Mouse (Mus musculus): ENCODE results near the gene Olfr557. TPM values are rescaled to one million over a fixed set of nuclear protein-coding genes. Genes with fewer than 3 reads are reported as not detected.

Olfr557 gene
- polyA plus RNA-seq (2015; fragmentation: Nextera tagmentation; extraction: Ambion mirVana): not detected in 2 replicates

- no peaks in the 10 kb centered on the region for H3K9me3 ChIP-seq
- H3K36me3 ChIP-seq: no peaks in the 10 kb centered on the region
- no peak within 1 kb of the TSS for H3K9ac ChIP-seq (replicated peaks)
- no peak within 1 kb of the TSS for H3K27ac ChIP-seq
- 83% methylated on average over 5 of the region's 5 CpGs for WGBS
- H3K4me1 ChIP-seq (replicated peaks): no peaks in the 10 kb centered on the region
- ATAC-seq: no peak
- no peak within 1 kb of the TSS for H3K4me3 ChIP-seq (replicated peaks)
- H3K27me3 ChIP-seq: no peaks in the 10 kb centered on the region
- no peak within 1 kb of the TSS for H3K4me2 ChIP-seq (replicated peaks)
Measured at GRCm38 (mm10) chr7:102695358-102696125, at the start of gene Olfr557. Gene Olfr557, plus strand, starts transcription at chr7:102695910.

GRCm38 (mm10) chr7:102658523-102658922 is 37.2 kb upstream of the Olfr557 start, which contains the start of gene Olfr555:
Gene Olfr555, plus strand, starts transcription at chr7:102658823.
- Histone ChIP-seq H3K36me3 (no peaks in the 10 kb centered on the region), H3K4me2 (replicated peaks) (no peak within 1 kb of the TSS), H3K9ac (replicated peaks) (no peak within 1 kb of the TSS), H3K9me3 (no peaks in the 10 kb centered on the region), H3K4me1 (replicated peaks) (no peaks in the 10 kb centered on the region), H3K4me3 (replicated peaks) (no peak within 1 kb of the TSS), H3K27me3 (no peaks in the 10 kb centered on the region), H3K27ac (no peak within 1 kb of the TSS)
- no peak for ATAC-seq
- 79% methylated on average over 1 of the region's 1 CpGs for WGBS

- WGBS: 46% methylated on average over 3 of the region's 3 CpGs
- H3K9me3 ChIP-seq: no peaks in the 10 kb centered on the region
- no peaks in the 10 kb centered on the region for H3K4me1 ChIP-seq (replicated peaks)
- H3K27me3 ChIP-seq: no peaks in the 10 kb centered on the region
- no peak within 1 kb of the TSS for H3K4me2 ChIP-seq (replicated peaks)
- no peak within 1 kb of the TSS for H3K27ac ChIP-seq
- no peaks in the 10 kb centered on the region for H3K36me3 ChIP-seq
- H3K9ac ChIP-seq (replicated peaks): no peak within 1 kb of the TSS
- no peak for ATAC-seq
- H3K4me3 ChIP-seq (replicated peaks): no peak within 1 kb of the TSS
Measured at GRCm38 (mm10) chr7:102664599-102664998, 31.1 kb upstream of the Olfr557 start, which contains the start of gene Olfr556. Gene Olfr556, plus strand, starts transcription at chr7:102664899.

GRCm38 (mm10) chr7:102665378-102665777 is 30.3 kb upstream of the Olfr557 start:
- H3K9me3 ChIP-seq: no peaks in the 10 kb centered on the region
- no peak overlapping the region for H3K27ac ChIP-seq
- H3K36me3 ChIP-seq: no peaks in the 10 kb centered on the region
- no peak overlapping the region for H3K4me2 ChIP-seq (replicated peaks)
- no peak overlapping the region for H3K9ac ChIP-seq (replicated peaks)
- no peaks in the 10 kb centered on the region for H3K4me1 ChIP-seq (replicated peaks)
- WGBS: 47% methylated on average over 2 of the region's 2 CpGs
- no peak for ATAC-seq
- H3K4me3 ChIP-seq (replicated peaks): no peak overlapping the region
- no peaks in the 10 kb centered on the region for H3K27me3 ChIP-seq

GRCm38 (mm10) chr7:102676225-102676624 is 19.5 kb upstream of the Olfr557 start:
- H3K36me3 ChIP-seq: no peaks in the 10 kb centered on the region; the same call in 1 of the 2 replicates
- no peak overlapping the region for H3K4me3 ChIP-seq (replicated peaks)
- 85% methylated on average over 2 of the region's 2 CpGs for WGBS
- H3K4me1 ChIP-seq (replicated peaks): no peaks in the 10 kb centered on the region
- no peak overlapping the region for H3K9ac ChIP-seq (replicated peaks)
- no peak overlapping the region for H3K4me2 ChIP-seq (replicated peaks)
- H3K27ac ChIP-seq: no peak overlapping the region
- H3K27me3 ChIP-seq: no peaks in the 10 kb centered on the region
- ATAC-seq: no peak
- H3K9me3 ChIP-seq: no peaks in the 10 kb centered on the region

DNA sequence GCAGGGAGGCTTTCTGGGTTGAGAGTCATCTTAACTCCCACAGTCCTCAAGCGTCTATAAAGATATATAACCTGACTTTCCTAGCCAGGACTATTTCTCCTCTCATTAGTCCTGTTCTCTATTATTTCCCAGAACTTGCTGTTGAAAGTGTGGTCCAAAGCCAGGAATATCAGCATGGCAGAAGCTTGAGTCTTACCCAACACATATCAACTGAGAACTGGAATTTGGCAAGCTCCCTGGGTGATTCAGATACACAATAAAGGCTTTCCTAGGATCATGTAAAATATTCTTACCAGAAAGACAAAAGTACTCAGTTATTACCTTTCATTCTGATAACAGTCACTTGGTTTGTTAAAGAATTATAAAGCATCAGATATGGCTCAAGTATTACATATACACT is 13.8 kb upstream of the Olfr557 start:
- ATAC-seq: no peak
- Histone ChIP-seq H3K27me3 (no peaks in the 10 kb centered on the region), H3K9me3 (no peaks in the 10 kb centered on the region), H3K9ac (replicated peaks) (no peak overlapping the region), H3K36me3 (no peaks in the 10 kb centered on the region; the same call in 1 of the 2 replicates), H3K4me2 (replicated peaks) (no peak overlapping the region), H3K4me1 (replicated peaks) (no peaks in the 10 kb centered on the region), H3K27ac (no peak overlapping the region), H3K4me3 (replicated peaks) (no peak overlapping the region)
- WGBS: 96% methylated on average over 1 of the region's 1 CpGs

GRCm38 (mm10) chr7:102686944-102687501 is 8.7 kb upstream of the Olfr557 start, which contains the start of gene Trim68:
Gene Trim68, minus strand, starts transcription at chr7:102687327.
- Histone ChIP-seq H3K4me3 (replicated peaks) (peak within 1 kb of the TSS; percentile 57), H3K9ac (replicated peaks) (peak within 1 kb of the TSS; percentile 74), H3K9me3 (no peaks in the 10 kb centered on the region), H3K36me3 (no peaks in the 10 kb centered on the region), H3K4me1 (replicated peaks) (peaks cover 4% of the 10 kb centered on the region; the same call in 1 of the 2 replicates), H3K4me2 (replicated peaks) (peak within 1 kb of the TSS; percentile 61), H3K27ac (peak within 1 kb of the TSS; percentile 69), H3K27me3 (no peaks in the 10 kb centered on the region)
- under 1% methylated on average over 40 of the region's 40 CpGs for WGBS
- peak; percentile 100 for ATAC-seq

- Histone ChIP-seq H3K27me3 (no peaks in the 10 kb centered on the region), H3K9ac (replicated peaks) (no peak overlapping the region), H3K4me1 (replicated peaks) (no peaks in the 10 kb centered on the region), H3K27ac (no peak overlapping the region), H3K9me3 (no peaks in the 10 kb centered on the region), H3K36me3 (no peaks in the 10 kb centered on the region), H3K4me3 (replicated peaks) (no peak overlapping the region), H3K4me2 (replicated peaks) (no peak overlapping the region)
- no peak for ATAC-seq
- WGBS: 89% methylated on average over 7 of the region's 7 CpGs
Measured at GRCm38 (mm10) chr7:102698461-102698860, 2.8 kb downstream of the Olfr557 start.

GRCm38 (mm10) chr7:102701915-102702314 is 6.2 kb downstream of the Olfr557 start, which contains the start of gene Olfr558:
Gene Olfr558, plus strand, starts transcription at chr7:102702215.
- Histone ChIP-seq H3K4me2 (replicated peaks) (no peak within 1 kb of the TSS), H3K4me3 (replicated peaks) (no peak within 1 kb of the TSS), H3K27ac (no peak within 1 kb of the TSS), H3K9me3 (no peaks in the 10 kb centered on the region), H3K27me3 (no peaks in the 10 kb centered on the region), H3K4me1 (replicated peaks) (no peaks in the 10 kb centered on the region), H3K36me3 (no peaks in the 10 kb centered on the region), H3K9ac (replicated peaks) (no peak within 1 kb of the TSS)
- no peak for ATAC-seq

DNA sequence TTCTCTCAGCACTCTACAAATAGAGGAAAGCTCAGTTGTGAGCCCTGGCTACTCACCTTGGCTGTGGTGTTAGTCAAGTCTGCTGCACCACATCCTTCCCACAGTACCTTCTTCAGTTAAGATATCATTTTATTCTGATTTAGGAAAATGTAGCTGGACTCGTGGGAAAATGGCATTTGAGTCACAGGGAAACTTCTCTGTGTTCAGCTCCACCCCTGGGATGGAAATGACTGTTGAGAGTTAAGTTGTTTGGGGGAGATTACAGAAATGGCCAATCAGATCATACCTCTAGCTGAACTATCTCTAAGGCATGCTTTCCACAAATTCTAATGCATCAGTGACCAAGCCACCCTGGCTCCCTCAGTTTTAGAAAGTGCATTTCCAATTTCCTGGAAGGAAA is 23.3 kb downstream of the Olfr557 start, which contains the start of gene Olfr33:
TSS of gene Olfr33 (minus strand) at position 101 of the 400 bp plus-strand sequence.
- H3K9me3 ChIP-seq: no peaks in the 10 kb centered on the region

DNA sequence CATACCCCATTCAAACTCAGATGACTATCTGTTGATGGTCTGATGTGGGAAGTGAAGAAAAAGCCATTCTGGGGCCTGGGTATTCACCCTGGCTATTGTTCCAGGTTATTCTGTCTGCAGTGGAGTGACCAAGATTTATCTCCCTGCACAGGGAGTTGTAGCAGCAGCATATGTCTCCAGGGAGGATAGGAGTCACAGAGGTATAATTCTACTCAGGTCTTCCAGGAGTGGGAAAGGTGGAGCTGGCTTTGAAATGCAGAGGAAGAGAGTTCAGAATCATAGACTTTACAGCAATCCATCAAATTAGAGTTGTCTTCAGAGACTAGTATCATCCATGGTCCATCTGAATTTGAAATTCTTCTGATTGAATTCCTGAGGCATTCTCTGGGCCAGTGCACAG is 31.7 kb downstream of the Olfr557 start, which contains the start of gene Olfr559:
TSS of gene Olfr559 (minus strand) at position 101 of the 400 bp plus-strand sequence.
- no peak for ATAC-seq
- H3K4me1 ChIP-seq (replicated peaks): no peaks in the 10 kb centered on the region
- H3K9me3 ChIP-seq: no peaks in the 10 kb centered on the region
- H3K27ac ChIP-seq: no peak within 1 kb of the TSS
- H3K4me3 ChIP-seq (replicated peaks): no peak within 1 kb of the TSS
- no peaks in the 10 kb centered on the region for H3K27me3 ChIP-seq
- H3K4me2 ChIP-seq (replicated peaks): no peak within 1 kb of the TSS
- no peak within 1 kb of the TSS for H3K9ac ChIP-seq (replicated peaks)
- H3K36me3 ChIP-seq: no peaks in the 10 kb centered on the region

More for the DNA sequence above, 23.3 kb downstream of the Olfr557 start, which contains the start of gene Olfr33:
- 40% methylated on average over 1 of the region's 1 CpGs for WGBS
- ATAC-seq: no peak
- H3K4me2 ChIP-seq (replicated peaks): no peak within 1 kb of the TSS
- H3K9ac ChIP-seq (replicated peaks): no peak within 1 kb of the TSS
- no peak within 1 kb of the TSS for H3K4me3 ChIP-seq (replicated peaks)
- H3K36me3 ChIP-seq: no peaks in the 10 kb centered on the region
- H3K27ac ChIP-seq: no peak within 1 kb of the TSS
- H3K27me3 ChIP-seq: no peaks in the 10 kb centered on the region
- H3K4me1 ChIP-seq (replicated peaks): no peaks in the 10 kb centered on the region

- Histone ChIP-seq H3K4me1 (replicated peaks) (no peaks in the 10 kb centered on the region), H3K9me3 (no peaks in the 10 kb centered on the region), H3K27ac (no peak overlapping the region), H3K4me2 (replicated peaks) (no peak overlapping the region), H3K36me3 (no peaks in the 10 kb centered on the region), H3K4me3 (replicated peaks) (no peak overlapping the region), H3K27me3 (no peaks in the 10 kb centered on the region), H3K9ac (replicated peaks) (no peak overlapping the region)
- WGBS: 89% methylated on average over 1 of the region's 1 CpGs
- 0 out of 2 replicates have a peak, but pooled peaks have one; percentile 20 for ATAC-seq
Measured at GRCm38 (mm10) chr7:102733793-102734192, 38.1 kb downstream of the Olfr557 start.
